Mouse (Mus musculus): ENCODE data around the gene Tanc2. TPM values are rescaled to one million over a fixed set of nuclear protein-coding genes. Genes with fewer than 3 reads are reported as not detected.

The Tanc2 gene
- polyA plus RNA-seq, 1 experiment = 2.6 TPM

DNA sequence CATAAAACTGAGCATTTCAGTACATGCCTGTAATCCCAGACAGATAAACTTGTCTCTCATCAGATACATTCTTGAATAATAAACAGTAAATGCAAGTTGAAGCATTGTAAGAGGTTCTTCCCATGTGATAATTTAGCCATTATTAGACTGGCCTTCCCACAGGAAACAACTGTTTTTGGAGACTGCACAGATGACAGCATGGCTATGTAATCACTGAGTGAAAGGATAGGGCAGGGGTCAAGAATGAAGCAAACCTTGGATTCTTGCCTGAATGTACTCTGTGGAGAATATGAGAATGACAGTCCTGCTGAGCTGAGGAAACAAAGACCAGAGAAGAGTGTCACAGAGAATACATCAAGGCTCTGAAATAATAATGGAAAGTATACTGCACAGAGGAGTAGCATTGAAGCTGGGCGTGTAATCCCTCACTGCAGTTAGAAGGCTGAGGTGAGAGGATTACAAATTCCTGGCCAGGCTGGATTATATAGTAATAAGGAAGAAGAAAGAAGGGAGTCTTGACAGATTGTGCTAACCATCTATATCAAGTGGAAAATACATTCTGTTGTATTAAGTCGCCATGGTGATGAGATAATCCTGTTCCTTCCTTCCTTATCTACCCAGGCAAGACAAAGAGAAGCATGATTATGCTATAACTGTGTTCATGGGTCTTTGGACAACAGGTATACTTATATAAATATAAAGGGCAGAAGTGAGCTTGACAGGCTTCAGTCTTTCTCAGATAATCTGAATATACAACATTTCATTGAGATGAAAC, 159.7 kb downstream of the Tanc2 start:
- WGBS = 92% methylated on average over 2 of the region's 2 CpGs
- Histone ChIP-seq H3K36me3 (ENCODE audit: control insufficient read depth, insufficient read depth, low read length) (no peaks in the 10 kb centered on the region), H3K27me3 (ENCODE audit: control insufficient read depth, insufficient read depth, low read length) (no peaks in the 10 kb centered on the region), H3K4me1 (replicated peaks; ENCODE audit: control insufficient read depth, insufficient read depth, low read length) (no peaks in the 10 kb centered on the region), H3K4me3 (ENCODE audit: control insufficient read depth, insufficient read depth, low read length) (no peak overlapping the region), H3K27ac (ENCODE audit: control insufficient read depth, insufficient read depth, low read length) (no peak overlapping the region)
- TF ChIP-seq POLR2A (IDR thresholded peaks at IDR 0.05; ENCODE audit: control insufficient read depth, extremely low read depth, insufficient read depth, low read length, poor library complexity) = no peak
- no peak for TF ChIP-seq CTCF (IDR thresholded peaks at IDR 0.05; ENCODE audit: borderline replicate concordance, control insufficient read depth, extremely low read depth, insufficient read depth, low read length, poor library complexity)
- no peak for DNase-seq

DNA sequence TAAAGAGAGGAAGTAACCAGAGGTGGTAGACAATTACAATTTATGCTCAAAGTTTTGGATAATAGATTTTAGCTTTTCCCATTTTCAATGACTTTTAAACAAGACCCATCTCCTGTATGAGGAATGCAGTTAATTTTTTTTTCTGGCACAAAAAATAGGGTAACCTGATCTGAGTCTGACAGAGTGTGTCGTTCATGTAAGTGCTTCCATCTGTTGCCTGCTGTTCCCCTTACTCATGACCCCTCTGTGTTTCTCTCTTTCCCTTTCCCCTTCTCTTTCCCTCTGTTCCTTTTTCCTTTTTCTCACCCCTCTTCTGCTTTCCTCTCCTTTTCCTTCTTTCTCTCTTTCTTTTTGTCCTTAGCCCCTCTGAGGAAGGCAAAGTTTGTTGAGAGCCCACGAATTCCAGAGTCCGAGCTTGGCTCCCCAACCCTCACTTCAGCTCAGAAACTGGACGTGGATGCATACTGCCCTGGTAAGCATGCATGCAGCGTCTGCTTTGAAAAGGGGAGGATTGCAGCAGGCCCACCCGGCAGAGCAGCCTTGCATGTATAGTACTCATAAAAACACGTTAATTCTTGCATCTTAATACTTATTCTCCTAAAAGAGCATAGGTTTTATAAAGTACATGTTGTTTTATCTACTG, 168.9 kb downstream of the Tanc2 start:
- no peaks in the 10 kb centered on the region for H3K27me3 ChIP-seq (ENCODE audit: control insufficient read depth, insufficient read depth, low read length)
- TF ChIP-seq CTCF (IDR thresholded peaks at IDR 0.05; ENCODE audit: borderline replicate concordance, control insufficient read depth, extremely low read depth, insufficient read depth, low read length, poor library complexity) (no peak), POLR2A (IDR thresholded peaks at IDR 0.05; ENCODE audit: control insufficient read depth, extremely low read depth, insufficient read depth, low read length, poor library complexity) (no peak)
- 89% methylated on average over 7 of the region's 7 CpGs for WGBS
- DNase-seq = no peak
- no peaks in the 10 kb centered on the region for H3K36me3 ChIP-seq (ENCODE audit: control insufficient read depth, insufficient read depth, low read length)
- H3K4me1 ChIP-seq (replicated peaks; ENCODE audit: control insufficient read depth, insufficient read depth, low read length) = no peaks in the 10 kb centered on the region; the same call in 1 of the 2 replicates
- no peak overlapping the region for H3K4me3 ChIP-seq (ENCODE audit: control insufficient read depth, insufficient read depth, low read length)
- no peak overlapping the region for H3K27ac ChIP-seq (ENCODE audit: control insufficient read depth, insufficient read depth, low read length)

DNA sequence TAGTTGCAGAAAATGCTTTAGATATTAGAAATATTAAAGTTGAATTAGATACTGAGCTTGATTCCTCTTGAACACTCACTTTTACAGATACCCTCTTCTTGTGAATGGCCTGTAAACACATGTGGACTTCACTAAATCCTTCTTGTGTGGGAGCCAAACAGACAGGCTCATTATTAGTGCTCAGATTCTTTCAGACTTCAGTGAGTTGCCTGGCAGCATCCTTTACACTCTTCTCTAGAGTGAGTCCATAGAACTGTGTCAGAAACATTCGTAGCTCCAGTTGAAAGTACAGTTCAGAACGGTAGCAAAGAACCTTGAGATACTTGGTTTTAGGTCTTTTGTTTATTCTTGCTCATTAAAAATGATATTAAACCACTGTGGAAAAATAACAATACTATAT, 169.6 kb downstream of the Tanc2 start:
- no peaks in the 10 kb centered on the region for H3K27me3 ChIP-seq (ENCODE audit: control insufficient read depth, insufficient read depth, low read length)
- 94% methylated on average over 2 of the region's 2 CpGs for WGBS
- no peak for DNase-seq
- no peaks in the 10 kb centered on the region for H3K36me3 ChIP-seq (ENCODE audit: control insufficient read depth, insufficient read depth, low read length)
- H3K4me1 ChIP-seq (replicated peaks; ENCODE audit: control insufficient read depth, insufficient read depth, low read length) = no peaks in the 10 kb centered on the region; the same call in 1 of the 2 replicates
- no peak overlapping the region for H3K4me3 ChIP-seq (ENCODE audit: control insufficient read depth, insufficient read depth, low read length)
- TF ChIP-seq POLR2A (IDR thresholded peaks at IDR 0.05; ENCODE audit: control insufficient read depth, extremely low read depth, insufficient read depth, low read length, poor library complexity) = no peak
- no peak overlapping the region for H3K27ac ChIP-seq (ENCODE audit: control insufficient read depth, insufficient read depth, low read length)

DNA sequence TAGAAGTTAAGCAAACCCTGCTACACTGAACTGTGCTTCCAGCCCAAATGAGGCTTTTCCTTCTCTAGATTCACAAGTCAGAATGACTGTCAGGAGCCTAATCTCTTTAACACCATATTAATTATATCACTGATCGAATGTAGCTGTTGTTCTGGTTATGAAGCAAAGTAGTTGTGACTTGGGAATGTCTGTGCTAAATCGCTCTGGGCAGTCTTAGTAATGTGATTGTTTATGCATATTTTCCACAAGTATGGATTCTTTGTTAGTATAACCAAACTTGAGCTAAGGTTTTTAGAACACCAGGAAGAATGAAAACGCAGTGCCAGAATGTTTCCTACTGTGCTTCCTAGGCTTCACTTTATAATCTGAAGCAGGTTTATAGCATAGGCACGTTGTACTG, 170.6 kb downstream of the Tanc2 start:
- Histone ChIP-seq H3K27me3 (ENCODE audit: control insufficient read depth, insufficient read depth, low read length) (no peaks in the 10 kb centered on the region), H3K36me3 (ENCODE audit: control insufficient read depth, insufficient read depth, low read length) (no peaks in the 10 kb centered on the region), H3K4me3 (ENCODE audit: control insufficient read depth, insufficient read depth, low read length) (no peak overlapping the region), H3K27ac (ENCODE audit: control insufficient read depth, insufficient read depth, low read length) (no peak overlapping the region), H3K4me1 (replicated peaks; ENCODE audit: control insufficient read depth, insufficient read depth, low read length) (no peaks in the 10 kb centered on the region; the same call in 1 of the 2 replicates)
- 94% methylated on average over 4 of the region's 4 CpGs for WGBS
- DNase-seq = no peak
- TF ChIP-seq CTCF (IDR thresholded peaks at IDR 0.05; ENCODE audit: borderline replicate concordance, control insufficient read depth, extremely low read depth, insufficient read depth, low read length, poor library complexity) = no peak
- TF ChIP-seq POLR2A (IDR thresholded peaks at IDR 0.05; ENCODE audit: control insufficient read depth, extremely low read depth, insufficient read depth, low read length, poor library complexity) = no peak

DNA sequence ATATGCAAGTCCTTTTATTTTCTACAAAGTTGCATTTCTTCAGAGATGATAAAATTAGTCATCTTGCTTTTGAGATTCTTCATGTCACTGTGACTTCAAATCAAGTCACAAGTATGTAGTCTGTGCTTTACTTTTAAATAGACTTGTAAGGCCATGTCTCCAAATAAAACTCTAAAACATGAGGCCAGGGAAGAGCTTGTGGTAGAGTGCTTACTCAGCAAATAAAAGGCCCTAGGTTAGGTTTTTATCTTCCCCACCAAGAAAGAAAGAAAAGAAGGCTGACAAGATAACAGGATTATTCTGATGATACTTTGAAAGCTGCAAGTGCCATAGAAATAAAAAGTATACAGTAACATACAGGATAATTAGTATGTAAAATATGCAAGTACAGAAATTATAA, 188.0 kb downstream of the Tanc2 start:
- Histone ChIP-seq H3K4me3 (ENCODE audit: control insufficient read depth, insufficient read depth, low read length) (no peak overlapping the region), H3K27ac (ENCODE audit: control insufficient read depth, insufficient read depth, low read length) (no peak overlapping the region), H3K36me3 (ENCODE audit: control insufficient read depth, insufficient read depth, low read length) (no peaks in the 10 kb centered on the region), H3K27me3 (ENCODE audit: control insufficient read depth, insufficient read depth, low read length) (no peaks in the 10 kb centered on the region), H3K4me1 (replicated peaks; ENCODE audit: control insufficient read depth, insufficient read depth, low read length) (no peaks in the 10 kb centered on the region)
- no peak for TF ChIP-seq POLR2A (IDR thresholded peaks at IDR 0.05; ENCODE audit: control insufficient read depth, extremely low read depth, insufficient read depth, low read length, poor library complexity)
- no peak for DNase-seq

DNA sequence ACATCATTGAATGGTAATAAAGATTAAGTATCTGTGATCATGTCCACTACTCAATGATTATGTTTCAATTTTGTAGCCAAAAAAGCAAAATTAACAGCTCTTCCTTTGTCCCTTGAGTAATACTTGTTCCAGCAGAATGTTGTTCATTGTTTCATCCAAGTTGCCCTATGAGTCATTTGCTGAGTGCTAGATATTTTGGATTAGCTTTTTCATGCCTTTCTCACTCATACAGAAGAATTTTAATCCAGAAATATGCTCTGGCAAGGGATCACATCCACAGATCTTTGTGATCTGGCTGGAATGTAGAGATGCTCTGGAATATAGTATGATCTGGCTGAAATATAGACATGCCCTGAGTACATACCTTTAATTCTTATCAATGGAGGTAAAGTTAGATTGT, 202.7 kb downstream of the Tanc2 start:
- H3K27ac ChIP-seq (ENCODE audit: control insufficient read depth, insufficient read depth, low read length) = no peak overlapping the region
- no peaks in the 10 kb centered on the region for H3K4me1 ChIP-seq (replicated peaks; ENCODE audit: control insufficient read depth, insufficient read depth, low read length)
- no peak for DNase-seq
- H3K36me3 ChIP-seq (ENCODE audit: control insufficient read depth, insufficient read depth, low read length) = no peaks in the 10 kb centered on the region
- TF ChIP-seq POLR2A (IDR thresholded peaks at IDR 0.05; ENCODE audit: control insufficient read depth, extremely low read depth, insufficient read depth, low read length, poor library complexity) (no peak), CTCF (IDR thresholded peaks at IDR 0.05; ENCODE audit: borderline replicate concordance, control insufficient read depth, extremely low read depth, insufficient read depth, low read length, poor library complexity) (no peak)
- H3K27me3 ChIP-seq (ENCODE audit: control insufficient read depth, insufficient read depth, low read length) = no peaks in the 10 kb centered on the region
- H3K4me3 ChIP-seq (ENCODE audit: control insufficient read depth, insufficient read depth, low read length) = no peak overlapping the region

DNA sequence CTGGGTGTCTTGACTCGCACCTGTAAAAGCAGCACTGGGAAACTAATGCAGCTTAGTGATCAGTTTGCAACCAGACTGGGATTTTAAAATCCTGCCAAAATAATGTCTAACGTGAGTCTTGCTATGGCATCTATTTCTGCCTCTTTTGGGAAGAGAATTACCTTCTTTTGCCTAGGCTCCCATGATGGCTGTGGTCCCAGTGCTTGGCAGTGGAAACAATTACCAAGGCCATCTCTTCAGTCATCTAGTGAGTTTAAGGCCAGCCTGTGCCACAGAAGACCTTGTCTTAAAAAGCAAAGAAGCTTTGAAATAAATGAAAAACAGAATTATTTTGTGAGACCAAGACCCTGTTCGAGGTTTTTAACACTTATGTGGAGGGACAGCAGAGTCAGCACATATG, 213.9 kb downstream of the Tanc2 start:
- no peak overlapping the region for H3K27ac ChIP-seq (ENCODE audit: control insufficient read depth, insufficient read depth, low read length)
- 92% methylated on average over 3 of the region's 3 CpGs for WGBS

More for the DNA sequence above, 213.9 kb downstream of the Tanc2 start:
- TF ChIP-seq CTCF (IDR thresholded peaks at IDR 0.05; ENCODE audit: borderline replicate concordance, control insufficient read depth, extremely low read depth, insufficient read depth, low read length, poor library complexity) = no peak
- no peak for TF ChIP-seq POLR2A (IDR thresholded peaks at IDR 0.05; ENCODE audit: control insufficient read depth, extremely low read depth, insufficient read depth, low read length, poor library complexity)
- Histone ChIP-seq H3K36me3 (ENCODE audit: control insufficient read depth, insufficient read depth, low read length) (no peaks in the 10 kb centered on the region), H3K4me3 (ENCODE audit: control insufficient read depth, insufficient read depth, low read length) (no peak overlapping the region), H3K4me1 (replicated peaks; ENCODE audit: control insufficient read depth, insufficient read depth, low read length) (no peaks in the 10 kb centered on the region), H3K27me3 (ENCODE audit: control insufficient read depth, insufficient read depth, low read length) (no peaks in the 10 kb centered on the region)
- no peak for DNase-seq

All from thymus, adult 2 months (tissue).